Mouse (Mus musculus): ENCODE data around the gene Nmnat1.

The Nmnat1 gene

DNA sequence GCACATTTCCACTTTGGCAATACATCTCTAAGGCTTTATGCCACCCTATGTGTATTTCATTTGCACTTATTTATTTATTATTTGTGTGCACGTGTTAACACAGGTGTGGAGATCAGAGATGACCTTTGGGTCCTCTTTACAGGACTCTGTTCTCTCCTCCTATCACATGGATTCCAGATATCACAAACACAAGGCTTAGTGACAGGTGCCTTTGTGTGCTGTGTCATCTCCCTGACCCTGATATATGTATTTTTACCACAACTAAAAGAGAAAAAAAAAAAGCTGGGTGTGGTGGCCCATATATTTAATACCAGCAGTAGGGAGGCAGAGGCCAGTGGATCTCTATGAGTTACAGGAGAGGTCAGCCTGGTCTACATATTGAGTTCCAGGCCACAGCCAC lies 40.5 kb downstream of the Nmnat1 start:
- DNase-seq = no peak

DNA sequence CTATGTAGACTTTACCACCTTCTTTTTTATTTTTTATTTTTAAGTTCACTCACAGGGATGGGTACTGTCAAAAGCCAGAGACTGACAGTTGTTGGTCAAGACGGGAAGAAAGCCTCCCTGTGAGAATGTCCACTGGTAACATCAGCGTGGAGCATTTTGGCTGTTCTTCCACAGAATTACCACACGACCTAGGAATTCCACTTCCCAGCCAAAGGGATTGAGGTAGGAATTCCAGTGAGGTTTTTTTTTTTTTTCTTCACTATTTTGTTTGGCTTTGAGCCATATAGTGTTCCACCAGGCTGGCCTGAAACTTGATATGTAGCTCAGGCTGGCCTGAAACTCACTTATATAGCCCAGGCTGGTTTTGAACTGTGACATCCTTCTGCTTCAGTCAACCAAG lies 42.6 kb downstream of the Nmnat1 start:
- no peak for DNase-seq

DNA sequence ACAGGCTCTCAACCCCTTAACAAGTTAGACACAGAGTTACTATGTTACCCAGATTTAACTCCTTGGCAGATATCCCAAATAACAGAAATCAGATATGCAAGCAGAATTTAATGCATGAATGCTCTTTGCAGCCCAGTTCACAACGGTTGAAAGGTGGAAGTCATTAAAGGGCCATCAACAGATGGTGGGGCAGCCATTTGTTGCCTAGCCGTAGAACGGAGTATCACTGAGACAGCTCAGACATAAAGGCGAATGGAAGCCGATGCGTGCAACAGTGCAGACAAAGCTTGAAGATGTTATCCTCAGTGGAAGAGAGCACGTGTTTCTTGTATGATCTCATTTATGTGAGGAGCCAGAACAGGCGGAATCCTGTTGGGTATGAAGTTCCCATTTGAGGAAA lies 44.4 kb downstream of the Nmnat1 start:
- DNase-seq = no peak

DNA sequence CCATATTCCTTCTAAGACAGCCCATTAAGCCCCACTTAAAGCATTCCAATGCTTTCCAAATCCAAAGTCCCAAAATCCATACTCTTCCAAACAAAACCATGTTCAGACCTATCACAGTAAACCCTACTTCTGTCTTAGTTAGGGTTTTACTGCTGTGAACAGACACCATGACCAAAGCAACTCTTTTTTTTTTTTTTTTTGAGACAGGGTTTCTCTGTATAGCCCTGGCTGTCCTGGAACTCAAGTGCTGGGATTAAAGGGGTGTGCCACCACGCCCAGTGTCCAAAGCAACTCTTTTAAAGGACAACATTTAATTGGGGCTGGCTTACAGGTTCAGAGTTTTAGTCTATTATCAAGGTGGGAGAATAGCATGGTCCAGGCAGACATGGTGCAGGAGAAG lies 53.1 kb downstream of the Nmnat1 start:
- DNase-seq = peak in 1 of 2 experiments; percentile 6

DNA sequence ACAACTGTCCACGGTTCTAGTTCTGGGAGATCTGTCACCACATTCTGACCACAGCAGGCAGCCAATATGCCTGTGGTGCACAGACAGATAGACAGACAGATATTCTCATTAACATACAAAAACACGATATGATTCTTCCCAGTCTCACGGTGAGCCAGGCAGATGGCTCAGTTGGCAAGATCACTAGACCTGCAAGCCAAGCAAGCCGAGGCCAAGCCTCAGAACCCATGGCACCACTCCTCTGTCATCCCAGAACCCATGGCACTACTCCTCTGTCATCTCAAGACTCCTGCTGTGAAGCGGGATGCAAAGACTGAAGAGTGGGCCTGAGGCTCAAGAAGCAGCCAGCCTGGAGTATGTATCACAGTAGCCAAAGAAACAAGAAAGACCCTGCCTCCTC lies 55.4 kb downstream of the Nmnat1 start:
- DNase-seq = no peak

DNA sequence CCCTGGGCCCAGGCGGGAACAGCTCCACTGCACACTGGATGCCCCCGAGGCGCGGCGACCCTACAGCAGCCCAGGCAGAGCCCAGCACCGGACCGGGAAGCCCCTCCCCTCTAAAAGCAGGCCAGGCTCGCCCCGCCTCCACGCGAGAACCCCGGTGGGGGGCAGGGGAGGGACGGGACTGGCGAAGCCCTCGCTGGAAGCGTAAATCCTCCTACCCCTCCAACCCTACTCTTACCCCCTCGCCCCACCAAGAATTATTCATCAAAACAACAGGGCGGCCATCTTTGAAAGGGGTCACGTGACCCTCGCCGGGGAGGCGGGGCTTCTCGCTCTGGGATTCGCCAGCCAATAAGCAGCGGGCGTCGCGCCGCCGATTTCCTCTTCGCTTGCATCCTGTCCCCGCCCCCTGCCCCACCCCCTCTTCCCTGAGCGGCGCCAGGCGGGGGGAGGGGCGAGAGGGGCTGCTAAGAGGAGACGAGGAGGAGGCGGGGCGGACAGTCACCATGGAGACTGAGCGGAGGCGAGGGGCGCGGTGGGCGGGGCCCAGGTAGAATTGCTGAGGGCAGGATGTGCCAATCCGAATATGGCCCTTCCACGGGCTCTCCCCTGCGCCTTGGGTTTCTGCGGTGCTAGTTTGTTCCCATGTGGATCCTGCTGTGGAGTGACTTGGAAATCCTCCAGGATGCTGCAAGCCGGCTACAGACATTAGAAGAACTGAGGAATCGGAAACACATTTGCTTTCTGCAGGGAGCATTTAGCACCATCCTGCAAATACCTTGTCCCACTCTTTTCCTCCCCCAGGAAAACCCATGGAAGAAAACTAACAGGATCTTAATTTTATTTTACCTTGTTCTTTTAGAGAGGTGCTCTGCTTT lies 58.4 kb downstream of the Nmnat1 start, which contains the start of gene Ube4b:
TSS of gene Ube4b (minus strand) at position 425 of the 875 bp plus-strand sequence.
- DNase-seq = peak; percentile 99

DNA sequence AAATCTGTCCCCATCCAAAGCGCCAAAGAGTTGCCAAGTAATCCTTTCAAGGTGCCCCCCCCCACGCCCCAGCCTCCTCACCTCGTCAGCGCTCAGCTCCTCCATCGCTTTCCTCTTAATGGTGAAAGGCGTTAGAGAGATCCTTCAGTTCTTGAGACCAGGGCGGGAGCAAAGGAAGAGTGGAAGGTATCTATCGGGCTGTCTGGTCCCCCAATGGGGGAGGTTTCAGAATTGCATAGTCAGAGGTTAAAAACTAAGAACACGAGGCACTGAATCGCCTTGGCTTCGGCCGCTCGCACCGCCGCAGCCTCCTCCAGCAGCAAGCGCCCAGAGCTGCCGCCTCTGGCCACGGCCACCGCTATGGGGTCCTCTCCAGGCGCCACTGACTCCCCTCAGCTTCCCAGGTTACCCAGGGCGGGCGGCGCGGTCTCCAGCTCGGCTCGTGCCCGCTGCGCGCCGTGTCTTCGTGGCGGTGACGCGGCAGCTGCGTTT lies 59.2 kb downstream of the Nmnat1 start:
- peak; percentile 54 to 64 for DNase-seq

DNA sequence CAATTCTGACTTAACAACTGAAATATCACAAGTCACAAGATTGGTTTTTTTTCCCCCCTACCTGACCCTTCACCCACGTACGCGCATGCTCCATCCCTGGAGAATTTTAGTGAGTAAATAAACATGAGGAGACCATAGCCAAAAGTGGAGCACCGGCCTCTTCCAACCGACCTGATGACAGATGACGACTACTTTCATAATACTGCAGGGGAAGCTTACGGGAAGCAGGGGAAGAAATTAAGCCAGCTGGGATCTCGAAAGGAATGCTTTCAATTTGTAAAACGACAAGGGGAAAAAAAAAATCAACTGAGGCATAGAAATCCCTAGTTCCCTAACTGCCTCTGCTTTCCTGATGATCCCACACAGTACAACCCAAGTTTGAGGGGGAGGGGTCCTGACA lies 60.2 kb downstream of the Nmnat1 start:
- DNase-seq = peak in 1 of 2 experiments; percentile 44

DNA sequence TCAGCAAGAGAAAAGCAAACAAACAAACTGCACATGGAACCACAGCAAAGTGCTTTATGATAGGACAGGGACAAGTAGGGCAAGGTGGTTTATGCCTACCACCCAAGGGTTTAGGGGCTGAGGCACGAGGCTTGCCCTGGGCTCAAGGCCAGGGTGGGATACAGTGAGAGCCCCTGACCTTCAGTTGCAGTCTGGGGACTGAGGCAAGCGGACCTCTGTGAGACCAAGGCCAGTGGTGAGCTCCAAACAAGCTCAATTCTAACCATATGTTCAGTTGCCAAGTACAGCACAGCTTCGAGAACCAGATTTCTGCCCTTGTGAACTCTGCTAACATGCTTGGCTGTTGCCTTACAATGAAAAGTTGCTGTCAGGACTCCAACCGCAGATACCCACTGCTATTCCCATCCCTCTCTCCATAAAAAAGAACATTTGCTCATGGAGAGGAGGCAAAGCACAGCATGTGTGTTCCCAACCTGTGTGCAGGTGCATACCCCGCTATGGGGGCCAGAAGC lies 67.1 kb downstream of the Nmnat1 start:
- DNase-seq = peak in 1 of 2 experiments; percentile 36

All from kidney, postnatal 25 days (tissue).